Mouse (Mus musculus) kidney, adult 2 months (tissue): ENCODE results near the gene Fbxo28. TPM values are rescaled to one million over a fixed set of nuclear protein-coding genes. Genes with fewer than 3 reads are reported as not detected.
A peak's percentile ranks its signal among the peaks of the same experiment; 100 is the strongest.

Experiments used
- DNase-seq: peaks from one replicate; pipeline ENCODE4 v3.0.0; 2021
- H3K27ac ChIP-seq: fragments of 200-500 bp; 2 replicates; pipeline ENCODE4 v1.5.1; 2012; ENCODE audit warnings: low read depth, low read length, control low read depth, inconsistent platforms; ENCODE audit not compliant: insufficient read depth
- H3K27me3 ChIP-seq: fragments of 200-500 bp; replicated peaks from 2 replicates; pipeline ENCODE4 v1.6.1; 2012; ENCODE audit warnings: mild to moderate bottlenecking, moderate library complexity, low read length, inconsistent platforms; ENCODE audit not compliant: control insufficient read depth, insufficient read depth
- H3K36me3 ChIP-seq: fragments of 200-500 bp; 2 replicates; pipeline ENCODE4 v1.6.1; 2012; ENCODE audit warnings: mild to moderate bottlenecking, moderate library complexity, low read length, inconsistent platforms; ENCODE audit not compliant: control insufficient read depth, insufficient read depth
- H3K4me1 ChIP-seq: fragments of 200-500 bp; 2 replicates; pipeline ENCODE4 v1.6.1; 2011; ENCODE audit warnings: low read length; ENCODE audit not compliant: control insufficient read depth, insufficient read depth
- H3K4me3 ChIP-seq: fragments of 200-500 bp; 2 replicates; pipeline ENCODE4 v1.5.1; 2011; ENCODE audit warnings: mild to moderate bottlenecking, low read depth, low read length, control low read depth; ENCODE audit not compliant: insufficient read depth
- CTCF ChIP-seq: fragments of 200-500 bp; conservative IDR thresholded peaks from 2 replicates; pipeline ENCODE4 v1.5.1; 2011; ENCODE audit warnings: low read depth, mild to moderate bottlenecking, control low read depth, low read length, moderate library complexity, mixed read lengths; ENCODE audit not compliant: insufficient read depth, insufficient read length
- POLR2A ChIP-seq: fragments of 200-500 bp; IDR thresholded peaks from one replicate; pipeline ENCODE4 v1.6.1; 2011; ENCODE audit warnings: low read depth, low read length, control low read depth
- WGBS: fragments of 180-500 bp; shearing (Covaris S2); methylation state at CpG from one replicate; pipeline ENCODE4 v1.1.7; 2018; 5-methylcytosine and 5-hydroxymethylcytosine counted together
- polyA plus RNA-seq: library from polyadenylated mRNA; depleted of rRNA; stranded (reverse); fragments of >200 nt; gene quantifications from 2 replicates; pipeline ENCODE4 v1.2.3, GENCODE M21; 2012

The Fbxo28 gene
- polyA plus RNA-seq, 1 experiment: 11.0 TPM

GRCm38 (mm10) chr1:182378205-182378835 is 36.9 kb upstream of the Fbxo28 start:
- H3K27me3 ChIP-seq: no peaks in the 10 kb centered on the region
- no peak overlapping the region for H3K4me3 ChIP-seq
- no peak for TF ChIP-seq CTCF
- no peak for TF ChIP-seq POLR2A
- no peak overlapping the region for H3K27ac ChIP-seq
- H3K4me1 ChIP-seq: no peaks in the 10 kb centered on the region
- WGBS: 75% methylated on average over 11 of the region's 11 CpGs
- no peaks in the 10 kb centered on the region for H3K36me3 ChIP-seq
- DNase-seq: no peak

- WGBS: 85% methylated on average over 6 of the region's 6 CpGs
- Histone ChIP-seq H3K4me1 (no peaks in the 10 kb centered on the region), H3K27ac (no peak overlapping the region), H3K27me3 (no peaks in the 10 kb centered on the region), H3K4me3 (no peak overlapping the region), H3K36me3 (no peaks in the 10 kb centered on the region)
- no peak for DNase-seq
- no peak for TF ChIP-seq CTCF
- no peak for TF ChIP-seq POLR2A
Measured at GRCm38 (mm10) chr1:182377519-182377918, 36.1 kb upstream of the Fbxo28 start.

GRCm38 (mm10) chr1:182376826-182377225 is 35.4 kb upstream of the Fbxo28 start:
- TF ChIP-seq CTCF (no peak), POLR2A (no peak)
- Histone ChIP-seq H3K4me3 (no peak overlapping the region), H3K27me3 (no peaks in the 10 kb centered on the region), H3K36me3 (no peaks in the 10 kb centered on the region), H3K4me1 (no peaks in the 10 kb centered on the region), H3K27ac (no peak overlapping the region)
- 93% methylated on average over 7 of the region's 7 CpGs for WGBS
- no peak for DNase-seq

DNA sequence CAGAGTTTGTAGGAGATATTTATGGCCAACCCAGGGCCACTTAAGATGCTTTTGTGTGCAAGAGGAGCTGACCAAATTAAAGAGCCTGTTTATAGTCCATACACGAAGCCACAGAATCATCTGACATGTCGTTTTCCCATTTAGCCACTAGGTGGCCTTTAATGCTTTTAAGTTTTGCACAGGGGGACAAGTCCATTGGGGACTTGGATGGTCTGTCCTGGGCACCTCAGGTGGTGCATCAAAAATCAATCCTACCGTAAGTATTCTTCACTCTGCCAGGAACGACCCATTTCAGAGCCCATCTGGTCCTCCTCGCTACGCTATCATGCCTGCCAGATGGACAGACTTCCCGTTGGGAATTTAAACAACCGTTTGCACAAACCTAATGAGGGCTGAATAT is 34.8 kb upstream of the Fbxo28 start:
- Histone ChIP-seq H3K36me3 (no peaks in the 10 kb centered on the region), H3K4me3 (no peak overlapping the region), H3K4me1 (no peaks in the 10 kb centered on the region), H3K27me3 (no peaks in the 10 kb centered on the region), H3K27ac (no peak overlapping the region)
- WGBS: 30% methylated on average over 8 of the region's 8 CpGs
- peak; percentile 58 for DNase-seq
- TF ChIP-seq POLR2A (no peak), CTCF (peak; percentile 49)

- no peak for TF ChIP-seq CTCF
- TF ChIP-seq POLR2A: no peak
- H3K4me1 ChIP-seq: no peaks in the 10 kb centered on the region
- no peak overlapping the region for H3K27ac ChIP-seq
- no peak overlapping the region for H3K4me3 ChIP-seq
- H3K27me3 ChIP-seq: no peaks in the 10 kb centered on the region
- H3K36me3 ChIP-seq: no peaks in the 10 kb centered on the region
- DNase-seq: no peak
- WGBS: 80% methylated on average over 8 of the region's 8 CpGs
Measured at GRCm38 (mm10) chr1:182371891-182372290, 30.5 kb upstream of the Fbxo28 start.

- Histone ChIP-seq H3K27ac (no peak overlapping the region), H3K4me3 (no peak overlapping the region), H3K4me1 (no peaks in the 10 kb centered on the region), H3K27me3 (no peaks in the 10 kb centered on the region), H3K36me3 (no peaks in the 10 kb centered on the region)
- 53% methylated on average over 4 of the region's 4 CpGs for whole genome bisulfite sequencing
- no peak for DNase-seq
- TF ChIP-seq POLR2A (no peak), CTCF (no peak)
Measured at GRCm38 (mm10) chr1:182369435-182369834, 28.0 kb upstream of the Fbxo28 start.

GRCm38 (mm10) chr1:182368782-182369181 is 27.4 kb upstream of the Fbxo28 start:
- H3K27me3 ChIP-seq: no peaks in the 10 kb centered on the region
- H3K27ac ChIP-seq: no peak overlapping the region
- no peak for DNase-seq
- no peak for TF ChIP-seq CTCF
- TF ChIP-seq POLR2A: no peak
- no peaks in the 10 kb centered on the region for H3K36me3 ChIP-seq
- no peak overlapping the region for H3K4me3 ChIP-seq
- WGBS: 26% methylated on average over 8 of the region's 8 CpGs
- no peaks in the 10 kb centered on the region; the same call in 1 of the 2 replicates for H3K4me1 ChIP-seq
